In genomic region chr14:80536044-80536745, GRCm38 (mm10) we compare ENCODE assay signal across 12 mouse cellular contexts.
DNase-seq lines count a peak whose midpoint lies in the region; ATAC-seq and TF ChIP-seq lines count a peak whose summit lies in the region.
"Had no signal": no experiment of that assay in that cellular context is flagged by ENCODE, and none has a peak within 500 bp of the region (broad histone marks: within the 10 kb centered on the region; RNA-seq: fewer than 3 reads in every experiment).

No protein-coding gene starts in this region.

- no peak for TF ChIP-seq POLR2A in liver, adult 2 months (IDR thresholded peaks at IDR 0.05; ENCODE audit: extremely low read depth, insufficient read depth, low read length)

- no peak overlapping the region for H3K4me2 ChIP-seq in hindbrain, embryonic 11.5 days (replicated peaks; ENCODE audit: low read depth, low read length)
- H3K4me2 ChIP-seq in liver, postnatal 0 days (ENCODE audit: low read depth, low read length) = no peak overlapping the region
- H3K4me2 ChIP-seq in forebrain, embryonic 13.5 days = 0 out of 2 replicates have a peak overlapping the region, but pooled peaks have one; percentile 11
- 0 out of 2 replicates have a peak overlapping the region, but pooled peaks have one; percentile 15 for H3K4me2 ChIP-seq in stomach, embryonic 14.5 days (replicated peaks; ENCODE audit: low read depth, low read length)
- H3K4me2 ChIP-seq: heart, embryonic 13.5 days; hindbrain, embryonic 14.5 days had no signal

- H3K9me3 ChIP-seq in hindbrain, embryonic 11.5 days (ENCODE audit: control insufficient read depth, low read length) = no peaks in the 10 kb centered on the region
- no peaks in the 10 kb centered on the region for H3K9me3 ChIP-seq in hindbrain, embryonic 10.5 days
- no peaks in the 10 kb centered on the region for H3K9me3 ChIP-seq in liver, postnatal 0 days (ENCODE audit: low read length)
- no peaks in the 10 kb centered on the region for H3K9me3 ChIP-seq in forebrain, embryonic 13.5 days (replicated peaks)
- H3K9me3 ChIP-seq in stomach, embryonic 14.5 days (ENCODE audit: control insufficient read depth, low read depth, low read length) = no peaks in the 10 kb centered on the region
- H3K9me3 ChIP-seq: heart, embryonic 13.5 days had no signal

- no peaks in the 10 kb centered on the region for H3K79me2 ChIP-seq in liver, adult 2 months (ENCODE audit: control insufficient read depth, insufficient read depth, low read length)

- no peak overlapping the region for H3K27ac ChIP-seq in hindbrain, embryonic 11.5 days (ENCODE audit: low read depth, low read length)
- H3K27ac ChIP-seq in hindbrain, embryonic 10.5 days = no peak overlapping the region
- no peak overlapping the region for H3K27ac ChIP-seq in liver, adult 2 months (replicated peaks; ENCODE audit: insufficient read depth, low read depth, low read length)
- no peak overlapping the region for H3K27ac ChIP-seq in liver, postnatal 0 days (ENCODE audit: low read depth)
- H3K27ac ChIP-seq in forebrain, embryonic 13.5 days = no peak overlapping the region
- no peak overlapping the region for H3K27ac ChIP-seq in stomach, embryonic 14.5 days (ENCODE audit: low read length)
- H3K27ac ChIP-seq: heart, embryonic 13.5 days; hindbrain, embryonic 14.5 days; liver, embryonic 14.5 days; macrophage had no signal

- DNase-seq in hindbrain, embryonic 11.5 days (ENCODE audit: low spot score) = no peak
- no peak for DNase-seq in hindbrain, embryonic 10.5 days (ENCODE audit: low spot score)
- DNase-seq in liver, adult 2 months (ENCODE audit: extremely low read depth, low read depth, low spot score) = peak; percentile 3
- no peak for DNase-seq in liver, postnatal 0 days
- DNase-seq in lung, postnatal 36 days = no peak
- DNase-seq: gastrocnemius, postnatal 36 days had no signal

- no peak for TF ChIP-seq EP300 in liver, postnatal 0 days (IDR thresholded peaks at IDR 0.05; ENCODE audit: low read depth)

- H3K27me3 ChIP-seq in hindbrain, embryonic 11.5 days (ENCODE audit: control insufficient read depth, insufficient read depth, low read length) = no peaks in the 10 kb centered on the region
- H3K27me3 ChIP-seq in hindbrain, embryonic 10.5 days (ENCODE audit: insufficient read depth, poor library complexity, severe bottlenecking) = no peaks in the 10 kb centered on the region
- H3K27me3 ChIP-seq in liver, adult 2 months (ENCODE audit: control insufficient read depth, insufficient read depth, low read length) = no peaks in the 10 kb centered on the region
- H3K27me3 ChIP-seq in liver, postnatal 0 days (ENCODE audit: insufficient read depth, low read length) = no peaks in the 10 kb centered on the region
- no peaks in the 10 kb centered on the region for H3K27me3 ChIP-seq in forebrain, embryonic 13.5 days
- H3K27me3 ChIP-seq in stomach, embryonic 14.5 days (ENCODE audit: control insufficient read depth, insufficient read depth, low read length) = no peaks in the 10 kb centered on the region
- H3K27me3 ChIP-seq: heart, embryonic 13.5 days had no signal

- no peak overlapping the region for H3K4me3 ChIP-seq in hindbrain, embryonic 11.5 days (ENCODE audit: low read depth, low read length)
- H3K4me3 ChIP-seq in hindbrain, embryonic 10.5 days = no peak overlapping the region
- H3K4me3 ChIP-seq in liver, adult 2 months (ENCODE audit: insufficient read depth, low read depth, low read length) = no peak overlapping the region
- no peak overlapping the region for H3K4me3 ChIP-seq in liver, postnatal 0 days (ENCODE audit: low read depth, low read length)
- H3K4me3 ChIP-seq in forebrain, embryonic 13.5 days = no peak overlapping the region
- no peak overlapping the region for H3K4me3 ChIP-seq in stomach, embryonic 14.5 days (ENCODE audit: low read depth, low read length)
- H3K4me3 ChIP-seq: heart, embryonic 13.5 days had no signal

- ATAC-seq in hindbrain, embryonic 11.5 days (ENCODE audit: low FRiP score) = peak; percentile 51; the same call in 1 of the 2 replicates
- ATAC-seq in liver, postnatal 0 days = no peak
- ATAC-seq in forebrain, embryonic 13.5 days = peak; percentile 78; the same call in 1 of the 2 replicates
- peak; percentile 42; the same call in 1 of the 2 replicates for ATAC-seq in stomach, embryonic 14.5 days (ENCODE audit: insufficient number of reproducible peaks, insufficient read depth, low FRiP score, low read depth)

- no peak overlapping the region for H3K9ac ChIP-seq in hindbrain, embryonic 11.5 days (ENCODE audit: low read depth, low read length)
- no peak overlapping the region for H3K9ac ChIP-seq in liver, adult 2 months (ENCODE audit: low read depth, low read length)
- no peak overlapping the region for H3K9ac ChIP-seq in liver, postnatal 0 days (replicated peaks)
- no peak overlapping the region for H3K9ac ChIP-seq in forebrain, embryonic 13.5 days
- no peak overlapping the region for H3K9ac ChIP-seq in stomach, embryonic 14.5 days (replicated peaks; ENCODE audit: low read depth, low read length)
- H3K9ac ChIP-seq: heart, embryonic 13.5 days; hindbrain, embryonic 14.5 days; liver, embryonic 14.5 days had no signal

- H3K4me1 ChIP-seq in hindbrain, embryonic 11.5 days (replicated peaks; ENCODE audit: control insufficient read depth, insufficient read depth, low read length) = no peaks in the 10 kb centered on the region
- peaks cover 9% of the 10 kb centered on the region for H3K4me1 ChIP-seq in hindbrain, embryonic 10.5 days (replicated peaks)
- H3K4me1 ChIP-seq in liver, adult 2 months (ENCODE audit: control insufficient read depth, insufficient read depth, low read length) = no peaks in the 10 kb centered on the region
- no peaks in the 10 kb centered on the region for H3K4me1 ChIP-seq in liver, postnatal 0 days (ENCODE audit: insufficient read depth)
- peaks cover 11% of the 10 kb centered on the region; the same call in 1 of the 2 replicates for H3K4me1 ChIP-seq in forebrain, embryonic 13.5 days
- no peaks in the 10 kb centered on the region for H3K4me1 ChIP-seq in stomach, embryonic 14.5 days (ENCODE audit: control insufficient read depth, insufficient read depth, low read length)
- H3K4me1 ChIP-seq: heart, embryonic 13.5 days had no signal

- 57% methylated on average over 7 of the region's 7 CpGs for WGBS in hindbrain, embryonic 11.5 days
- WGBS in hindbrain, embryonic 10.5 days = 60% methylated on average over 7 of the region's 7 CpGs
- WGBS in liver, adult 2 months = 54% methylated on average over 7 of the region's 7 CpGs
- WGBS in liver, postnatal 0 days (ENCODE audit: insufficient replicate concordance) = 51% methylated on average over 7 of the region's 7 CpGs
- 19% methylated on average over 7 of the region's 7 CpGs for WGBS in forebrain, embryonic 13.5 days
- WGBS in stomach, embryonic 14.5 days = 27% methylated on average over 7 of the region's 7 CpGs

- no peaks in the 10 kb centered on the region for H3K36me3 ChIP-seq in hindbrain, embryonic 11.5 days (ENCODE audit: control insufficient read depth, insufficient read depth, low read length)
- no peaks in the 10 kb centered on the region for H3K36me3 ChIP-seq in hindbrain, embryonic 10.5 days
- no peaks in the 10 kb centered on the region for H3K36me3 ChIP-seq in liver, adult 2 months (ENCODE audit: control insufficient read depth, insufficient read depth, low read length)
- H3K36me3 ChIP-seq in liver, postnatal 0 days (replicated peaks; ENCODE audit: insufficient read depth, low read length) = no peaks in the 10 kb centered on the region
- H3K36me3 ChIP-seq in forebrain, embryonic 13.5 days (ENCODE audit: poor library complexity, severe bottlenecking) = no peaks in the 10 kb centered on the region
- H3K36me3 ChIP-seq in stomach, embryonic 14.5 days (ENCODE audit: control insufficient read depth, insufficient read depth, low read length) = no peaks in the 10 kb centered on the region
- H3K36me3 ChIP-seq: heart, embryonic 13.5 days had no signal

- no peak for TF ChIP-seq CTCF in liver, adult 2 months (IDR thresholded peaks at IDR 0.05; ENCODE audit: low read depth, low read length)
- TF ChIP-seq CTCF in liver, postnatal 0 days (IDR thresholded peaks at IDR 0.05; ENCODE audit: low read depth) = no peak

Comparison
In these comparisons a context has a peak if more than half of its experiments do, and no peak if none do; other contexts are left out.
1. H3K4me2 ChIP-seq: peak in forebrain, embryonic 13.5 days (single experiment) and stomach, embryonic 14.5 days (single experiment); none in hindbrain, embryonic 11.5 days (single experiment) and liver, postnatal 0 days (single experiment).